Mouse (Mus musculus) layer of hippocampus, postnatal 36 days (tissue): ENCODE data around the gene Rtn4. TPM values are rescaled to one million over a fixed set of nuclear protein-coding genes. Genes with fewer than 3 reads are reported as not detected.
"Not testable (repeated sequence)": the region's sequence is repeated elsewhere in the genome, so short reads cannot be mapped to it uniquely, and the experiment has no call there.

ENCODE experiments used
- DNase-seq, 2 experiments: peaks; one replicate each; pipeline ENCODE4 v3.0.0; 2022
- total RNA-seq, 2 experiments: library from RNA; stranded (reverse); gene quantifications; 2 replicates each; pipeline ENCODE4 v1.2.3; 2021

The Rtn4 gene
- total RNA-seq = 100 to 1,000 TPM; 443 to 493 TPM

GRCm38 (mm10) chr11:29692683-29693272, at the start of gene Rtn4:
Gene Rtn4, plus strand, starts transcription at chr11:29692947.
- DNase-seq = peak; percentile 96 to 98

GRCm38 (mm10) chr11:29644421-29644820, 48.3 kb upstream of the Rtn4 start:
- DNase-seq = no peak

GRCm38 (mm10) chr11:29645411-29646066, 47.2 kb upstream of the Rtn4 start:
- DNase-seq = no peak

- no peak for DNase-seq
Observed at GRCm38 (mm10) chr11:29647568-29648319, 45.0 kb upstream of the Rtn4 start.

- DNase-seq = not testable (repeated sequence)
Observed at GRCm38 (mm10) chr11:29655381-29655780, 37.4 kb upstream of the Rtn4 start.

GRCm38 (mm10) chr11:29660740-29661139, 32.0 kb upstream of the Rtn4 start:
- no peak for DNase-seq

GRCm38 (mm10) chr11:29667634-29668033, 25.1 kb upstream of the Rtn4 start:
- no peak for DNase-seq

GRCm38 (mm10) chr11:29669706-29670105, 23.0 kb upstream of the Rtn4 start:
- DNase-seq = no peak

- no peak for DNase-seq
Observed at GRCm38 (mm10) chr11:29673359-29673758, 19.4 kb upstream of the Rtn4 start.

- DNase-seq = no peak
Observed at GRCm38 (mm10) chr11:29676718-29677117, 16.0 kb upstream of the Rtn4 start.

- DNase-seq = no peak
Observed at GRCm38 (mm10) chr11:29679942-29680341, 12.8 kb upstream of the Rtn4 start.

- peak in 1 of 2 experiments; percentile 6 for DNase-seq
Observed at GRCm38 (mm10) chr11:29680771-29681170, 12.0 kb upstream of the Rtn4 start.

- DNase-seq = no peak
Observed at GRCm38 (mm10) chr11:29684272-29684671, 8.5 kb upstream of the Rtn4 start.

- DNase-seq = no peak
Observed at GRCm38 (mm10) chr11:29686176-29686575, 6.6 kb upstream of the Rtn4 start.

GRCm38 (mm10) chr11:29691556-29691955, 1.2 kb upstream of the Rtn4 start:
- DNase-seq = no peak

GRCm38 (mm10) chr11:29692111-29692682, 550 bp upstream of the Rtn4 start:
- DNase-seq = peak in 1 of 2 experiments; percentile 4

GRCm38 (mm10) chr11:29693576-29694410, 1.0 kb downstream of the Rtn4 start:
- peak; percentile 88 for DNase-seq

- no peak for DNase-seq
Observed at GRCm38 (mm10) chr11:29694754-29695153, 2.0 kb downstream of the Rtn4 start.

- no peak for DNase-seq
Observed at GRCm38 (mm10) chr11:29702721-29703120, 10.0 kb downstream of the Rtn4 start.

- DNase-seq = no peak
Observed at GRCm38 (mm10) chr11:29705263-29705662, 12.5 kb downstream of the Rtn4 start.

GRCm38 (mm10) chr11:29706845-29707244, 14.1 kb downstream of the Rtn4 start:
- DNase-seq = no peak

GRCm38 (mm10) chr11:29709512-29709911, 16.8 kb downstream of the Rtn4 start:
- DNase-seq = no peak
